Mouse (Mus musculus) midbrain, postnatal 0 days (tissue): ENCODE data around the gene Ncoa1. TPM values are rescaled to one million over a fixed set of nuclear protein-coding genes. Genes with fewer than 3 reads are reported as not detected.
"Not testable (repeated sequence)": the region's sequence is repeated elsewhere in the genome, so short reads cannot be mapped to it uniquely, and the experiment has no call there.

ENCODE experiments used
- ATAC-seq: fragments of 200-750 bp; cut with Nextera tagmentation; 2 replicates; pipeline ENCODE4 v1.8.0; 2017; ENCODE audit warnings: moderate number of reproducible peaks, mild to moderate bottlenecking, moderate TSS enrichment, moderate library complexity; ENCODE audit not compliant: low FRiP score
- DNase-seq: peaks from one replicate; pipeline ENCODE4 v3.0.0-alpha.2; 2015; ENCODE audit warnings: low spot score
- H3K27ac ChIP-seq: fragments of 300-500 bp; sonication (generic); 2 replicates; pipeline ENCODE4 v1.5.1; 2014; ENCODE audit warnings: low read depth, mild to moderate bottlenecking, low read length, mixed read lengths
- H3K27me3 ChIP-seq: fragments of 300-500 bp; sonication (generic); 2 replicates; pipeline ENCODE4 v1.6.1; 2014; ENCODE audit warnings: low read length, control low read depth, mixed read lengths; ENCODE audit not compliant: insufficient read depth
- H3K36me3 ChIP-seq: fragments of 300-500 bp; sonication (generic); 2 replicates; pipeline ENCODE4 v1.6.1; 2014; ENCODE audit warnings: low read length, control low read depth, mixed read lengths; ENCODE audit not compliant: insufficient read depth
- H3K4me1 ChIP-seq: fragments of 300-500 bp; sonication (generic); 2 replicates; pipeline ENCODE4 v1.6.1; 2014; ENCODE audit warnings: mild to moderate bottlenecking, control low read depth, antibody characterized with exemption, low read length, mixed read lengths; ENCODE audit not compliant: insufficient read depth
- H3K4me2 ChIP-seq: fragments of 300-500 bp; sonication (generic); 2 replicates; pipeline ENCODE4 v1.6.1; 2014; ENCODE audit warnings: low read depth, mild to moderate bottlenecking, low read length, mixed read lengths; ENCODE audit not compliant: poor library complexity, severe bottlenecking
- H3K4me3 ChIP-seq: fragments of 300-500 bp; sonication (generic); 2 replicates; pipeline ENCODE4 v1.5.1; 2014; ENCODE audit warnings: low read depth, mild to moderate bottlenecking, low read length, moderate library complexity
- H3K9ac ChIP-seq: fragments of 300-500 bp; sonication (generic); replicated peaks from 2 replicates; pipeline ENCODE4 v1.6.1; 2014; ENCODE audit warnings: mild to moderate bottlenecking, low read length, moderate library complexity, mixed read lengths; ENCODE audit not compliant: poor library complexity, severe bottlenecking
- H3K9me3 ChIP-seq: fragments of 300-500 bp; sonication (generic); 2 replicates; pipeline ENCODE4 v1.6.1; 2016; ENCODE audit warnings: low read length, control low read depth
- CTCF ChIP-seq: IDR thresholded peaks from 2 replicates; pipeline ENCODE4 v1.5.1; 2016; ENCODE audit warnings: antibody characterized with exemption, mild to moderate bottlenecking
- WGBS: fragments of 180-500 bp; shearing (Covaris S2); extraction: QIAGEN DNeasy Blood & Tissue Kit; methylation state at CpG from one replicate; pipeline ENCODE4 v1.1.7; 2014; 5-methylcytosine and 5-hydroxymethylcytosine counted together
- polyA plus RNA-seq: library from polyadenylated mRNA; unstranded; fragments of >200 nt; fragmentation: Nextera tagmentation; extraction: Ambion mirVana; gene quantifications from 2 replicates; pipeline ENCODE4 v1.2.1, GENCODE M21; 2015
- total RNA-seq: library from RNA; depleted of rRNA; stranded (reverse); fragments of >200 nt; gene quantifications from 2 replicates; pipeline ENCODE4 v1.2.3, GENCODE M21; 2014

The Ncoa1 gene
- total and polyA plus RNA-seq, 2 experiments from 2014 or later, result 9.9 to 37.2 TPM

GRCm38 (mm10) chr12:4252742-4253655, 224.0 kb downstream of the Ncoa1 start:
- ATAC-seq, result no peak
- no peak for DNase-seq
- no peak overlapping the region for H3K27ac ChIP-seq
- H3K27me3 ChIP-seq, result no peaks in the 10 kb centered on the region
- no peak overlapping the region for H3K4me2 ChIP-seq
- H3K9me3 ChIP-seq, result no peaks in the 10 kb centered on the region
- H3K36me3 ChIP-seq, result peaks cover 14% of the 10 kb centered on the region; the same call in 1 of the 2 replicates
- H3K4me3 ChIP-seq, result no peak overlapping the region
- WGBS, result 92% methylated on average over 16 of the region's 16 CpGs
- no peak for TF ChIP-seq CTCF
- H3K9ac ChIP-seq, result no peak overlapping the region
- no peaks in the 10 kb centered on the region for H3K4me1 ChIP-seq

GRCm38 (mm10) chr12:4249786-4250185, 227.2 kb downstream of the Ncoa1 start:
- H3K4me2 ChIP-seq, result no peak overlapping the region
- H3K4me1 ChIP-seq, result no peaks in the 10 kb centered on the region
- peaks cover 11% of the 10 kb centered on the region for H3K36me3 ChIP-seq
- no peak overlapping the region for H3K4me3 ChIP-seq
- H3K27ac ChIP-seq, result no peak overlapping the region
- no peak for TF ChIP-seq CTCF
- no peak overlapping the region for H3K9ac ChIP-seq
- ATAC-seq (no peak), DNase-seq (no peak)
- H3K9me3 ChIP-seq, result no peaks in the 10 kb centered on the region
- H3K27me3 ChIP-seq, result no peaks in the 10 kb centered on the region
- 87% methylated on average over 6 of the region's 6 CpGs for WGBS

- no peak for ATAC-seq
- 88% methylated on average over 10 of the region's 10 CpGs for WGBS
Observed at GRCm38 (mm10) chr12:4245742-4246141, 231.2 kb downstream of the Ncoa1 start.

GRCm38 (mm10) chr12:4243805-4244204, 233.2 kb downstream of the Ncoa1 start:
- 82% methylated on average over 2 of the region's 2 CpGs for WGBS
- Histone ChIP-seq H3K27me3 (no peaks in the 10 kb centered on the region), H3K9ac (no peak overlapping the region), H3K4me3 (no peak overlapping the region), H3K4me1 (no peaks in the 10 kb centered on the region), H3K9me3 (no peaks in the 10 kb centered on the region), H3K36me3 (peaks cover 4% of the 10 kb centered on the region), H3K27ac (no peak overlapping the region), H3K4me2 (no peak overlapping the region)
- TF ChIP-seq CTCF, result no peak
- DNase-seq, result no peak
- no peak for ATAC-seq

More at GRCm38 (mm10) chr12:4245742-4246141, 231.2 kb downstream of the Ncoa1 start:
- DNase-seq, result no peak
- Histone ChIP-seq H3K4me1 (no peaks in the 10 kb centered on the region), H3K4me2 (no peak overlapping the region), H3K9me3 (no peaks in the 10 kb centered on the region), H3K4me3 (no peak overlapping the region), H3K27ac (no peak overlapping the region), H3K9ac (no peak overlapping the region), H3K27me3 (no peaks in the 10 kb centered on the region), H3K36me3 (peaks cover 4% of the 10 kb centered on the region)
- no peak for TF ChIP-seq CTCF

GRCm38 (mm10) chr12:4240281-4240680, 236.7 kb downstream of the Ncoa1 start:
- H3K9ac ChIP-seq, H3K9me3 ChIP-seq, H3K27me3 ChIP-seq, H3K4me2 ChIP-seq, ATAC-seq, DNase-seq, H3K4me1 ChIP-seq, H3K4me3 ChIP-seq, H3K27ac ChIP-seq, H3K36me3 ChIP-seq: not testable (repeated sequence)
- 79% methylated on average over 8 of the region's 8 CpGs for WGBS

- Histone ChIP-seq H3K27me3 (no peaks in the 10 kb centered on the region), H3K4me1 (no peaks in the 10 kb centered on the region), H3K9ac (no peak overlapping the region), H3K4me2 (no peak overlapping the region), H3K4me3 (no peak overlapping the region), H3K36me3 (peaks cover 7% of the 10 kb centered on the region; the same call in 1 of the 2 replicates), H3K27ac (no peak overlapping the region), H3K9me3 (no peaks in the 10 kb centered on the region)
- no peak for DNase-seq
- TF ChIP-seq CTCF, result no peak
- WGBS, result 94% methylated on average over 15 of the region's 15 CpGs
- no peak for ATAC-seq
Observed at GRCm38 (mm10) chr12:4237481-4237880, 239.5 kb downstream of the Ncoa1 start.
